Mouse (Mus musculus): ENCODE data around the gene Nr1d1. TPM values are rescaled to one million over a fixed set of nuclear protein-coding genes. Genes with fewer than 3 reads are reported as not detected.

The Nr1d1 gene
- 1.2 and 1.5 TPM in 2 replicates for polyA plus RNA-seq (2016; fragmentation: Nextera tagmentation; extraction: Ambion mirVana)

DNA sequence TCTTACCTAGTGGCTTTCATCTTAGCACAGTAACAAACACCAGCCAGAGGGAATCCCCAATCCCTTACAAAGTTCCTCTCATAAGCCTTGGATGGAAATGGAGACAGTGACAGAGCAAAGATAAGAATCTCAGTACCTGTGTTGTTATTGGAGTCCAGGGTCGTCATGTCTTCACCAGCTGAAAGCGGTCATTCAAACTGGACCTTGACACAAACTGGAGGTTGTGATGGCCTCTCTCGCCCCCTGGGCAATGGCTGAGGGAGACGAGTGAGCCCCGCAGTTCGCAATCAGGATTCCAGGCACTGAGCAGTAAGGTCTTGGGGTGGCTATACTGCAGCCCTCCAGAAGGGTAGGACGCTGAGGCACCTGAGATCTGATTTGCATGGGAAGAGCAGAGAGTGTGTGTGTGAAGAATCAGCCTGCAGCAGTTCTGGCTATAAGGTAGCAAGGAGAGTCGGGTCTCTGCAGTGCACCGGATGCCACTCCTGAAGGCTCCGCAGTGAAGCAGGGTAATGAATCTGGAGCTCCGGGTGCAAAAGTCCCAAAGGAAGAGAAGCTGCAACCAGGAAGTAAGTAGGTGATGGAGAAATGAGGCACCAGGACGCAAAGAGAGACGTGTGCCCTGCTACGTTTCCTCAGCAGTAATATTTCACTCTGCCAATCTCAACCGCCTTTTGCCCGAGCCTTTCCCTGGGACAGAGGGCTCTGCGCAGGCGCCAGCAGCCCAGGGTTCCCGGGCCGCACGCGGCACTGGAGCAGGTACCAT, at the start of gene Nr1d1:
Gene Nr1d1, minus strand, starts transcription at position 752 of the 766 bp plus-strand sequence.
- DNase-seq (ENCODE audit: low spot score): no peak
- peaks cover 61% of the 10 kb centered on the region for H3K4me1 ChIP-seq
- H3K27me3 ChIP-seq (ENCODE audit: low read depth, poor library complexity, severe bottlenecking): no peaks in the 10 kb centered on the region
- 1% methylated on average over 22 of the region's 22 CpGs for WGBS
- no peaks in the 10 kb centered on the region for H3K9me3 ChIP-seq (replicated peaks)
- peaks cover 11% of the 10 kb centered on the region for H3K36me3 ChIP-seq
- peak within 1 kb of the TSS; percentile 87 for H3K27ac ChIP-seq
- peak within 1 kb of the TSS; percentile 55 for H3K4me3 ChIP-seq

DNA sequence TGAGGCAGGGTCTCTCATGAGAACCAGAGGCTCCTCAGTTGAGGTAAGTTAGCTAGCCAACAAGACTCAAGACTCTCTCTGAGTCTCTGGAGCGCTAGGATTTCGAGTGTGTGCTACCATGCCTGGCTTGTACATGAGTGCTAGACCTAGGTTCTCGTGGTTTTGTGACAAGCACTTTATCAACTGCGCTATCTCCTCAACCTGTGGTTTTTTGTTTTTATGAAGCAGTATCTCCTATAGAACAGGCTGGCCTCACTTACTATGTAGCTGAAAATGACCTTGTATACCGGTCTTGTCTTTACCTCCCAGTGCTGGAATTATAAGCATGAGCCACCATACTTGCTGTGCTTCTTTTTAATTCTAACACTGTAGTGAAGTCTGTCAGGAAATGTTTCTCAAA, 45.8 kb upstream of the Nr1d1 start:
- DNase-seq (ENCODE audit: low spot score): no peak
- no peaks in the 10 kb centered on the region for H3K9me3 ChIP-seq (replicated peaks)
- no peaks in the 10 kb centered on the region for H3K4me1 ChIP-seq
- H3K36me3 ChIP-seq: peaks cover 100% of the 10 kb centered on the region
- WGBS: 99% methylated on average over 5 of the region's 5 CpGs
- H3K4me3 ChIP-seq: no peak overlapping the region
- H3K27ac ChIP-seq: no peak overlapping the region
- no peaks in the 10 kb centered on the region for H3K27me3 ChIP-seq (ENCODE audit: low read depth, poor library complexity, severe bottlenecking)

DNA sequence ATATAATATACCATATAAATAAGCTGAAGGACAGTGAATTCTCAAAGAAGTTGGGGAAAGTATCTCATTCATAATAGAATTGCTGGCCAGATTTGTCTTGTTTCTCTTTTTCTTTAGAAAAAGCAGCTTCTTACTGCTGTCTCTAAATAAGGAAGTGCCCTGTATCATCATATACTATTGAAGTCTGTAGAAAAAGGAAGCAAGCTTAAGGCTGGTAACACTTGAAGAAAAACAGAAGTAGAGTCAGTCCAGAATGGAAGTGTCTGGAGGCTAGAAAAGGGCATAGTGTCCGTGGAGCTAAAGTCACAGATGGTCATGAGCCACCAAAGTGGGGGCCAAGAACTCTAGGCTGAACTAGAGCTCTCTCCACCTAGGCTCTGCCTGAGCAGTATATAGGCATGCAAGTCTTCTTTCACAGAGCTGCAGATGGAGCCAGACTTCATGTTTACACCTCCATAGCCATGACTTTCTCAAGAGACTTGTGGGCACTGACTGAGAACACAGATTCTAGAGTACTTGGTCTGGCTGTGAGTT, 41.6 kb upstream of the Nr1d1 start:
- WGBS: 95% methylated on average over 1 of the region's 1 CpGs
- no peak overlapping the region for H3K4me3 ChIP-seq
- DNase-seq (ENCODE audit: low spot score): no peak
- no peaks in the 10 kb centered on the region for H3K9me3 ChIP-seq (replicated peaks)
- no peaks in the 10 kb centered on the region for H3K4me1 ChIP-seq
- no peaks in the 10 kb centered on the region for H3K27me3 ChIP-seq (ENCODE audit: low read depth, poor library complexity, severe bottlenecking)
- H3K27ac ChIP-seq: no peak overlapping the region
- peaks cover 98% of the 10 kb centered on the region for H3K36me3 ChIP-seq

DNA sequence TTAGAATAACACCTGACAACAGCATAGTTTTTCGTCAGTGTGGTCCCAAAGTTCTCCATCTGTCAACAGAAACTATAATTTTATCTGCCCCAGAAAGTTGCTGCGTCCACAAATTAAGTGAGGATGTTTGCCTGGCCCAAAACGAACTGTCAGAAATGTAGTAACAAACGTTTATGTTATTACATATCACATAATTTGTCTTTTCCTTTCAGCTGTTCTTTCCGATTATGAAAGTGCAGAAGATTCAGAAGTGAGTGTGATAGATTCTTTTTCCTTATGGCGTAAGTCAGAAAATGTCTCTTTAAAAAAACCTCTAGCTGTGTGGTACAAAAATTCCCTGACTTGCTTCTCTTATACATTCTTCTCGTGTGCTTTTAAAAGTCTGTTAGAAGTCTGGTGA, 35.6 kb upstream of the Nr1d1 start:
- no peak for DNase-seq (ENCODE audit: low spot score)
- peaks cover 77% of the 10 kb centered on the region for H3K36me3 ChIP-seq
- peak overlapping the region; percentile 97 for H3K27ac ChIP-seq
- peaks cover 25% of the 10 kb centered on the region for H3K4me1 ChIP-seq
- no peaks in the 10 kb centered on the region for H3K9me3 ChIP-seq (replicated peaks)
- peak overlapping the region; percentile 93 for H3K4me3 ChIP-seq
- WGBS: 68% methylated on average over 7 of the region's 7 CpGs
- H3K27me3 ChIP-seq (ENCODE audit: low read depth, poor library complexity, severe bottlenecking): no peaks in the 10 kb centered on the region

DNA sequence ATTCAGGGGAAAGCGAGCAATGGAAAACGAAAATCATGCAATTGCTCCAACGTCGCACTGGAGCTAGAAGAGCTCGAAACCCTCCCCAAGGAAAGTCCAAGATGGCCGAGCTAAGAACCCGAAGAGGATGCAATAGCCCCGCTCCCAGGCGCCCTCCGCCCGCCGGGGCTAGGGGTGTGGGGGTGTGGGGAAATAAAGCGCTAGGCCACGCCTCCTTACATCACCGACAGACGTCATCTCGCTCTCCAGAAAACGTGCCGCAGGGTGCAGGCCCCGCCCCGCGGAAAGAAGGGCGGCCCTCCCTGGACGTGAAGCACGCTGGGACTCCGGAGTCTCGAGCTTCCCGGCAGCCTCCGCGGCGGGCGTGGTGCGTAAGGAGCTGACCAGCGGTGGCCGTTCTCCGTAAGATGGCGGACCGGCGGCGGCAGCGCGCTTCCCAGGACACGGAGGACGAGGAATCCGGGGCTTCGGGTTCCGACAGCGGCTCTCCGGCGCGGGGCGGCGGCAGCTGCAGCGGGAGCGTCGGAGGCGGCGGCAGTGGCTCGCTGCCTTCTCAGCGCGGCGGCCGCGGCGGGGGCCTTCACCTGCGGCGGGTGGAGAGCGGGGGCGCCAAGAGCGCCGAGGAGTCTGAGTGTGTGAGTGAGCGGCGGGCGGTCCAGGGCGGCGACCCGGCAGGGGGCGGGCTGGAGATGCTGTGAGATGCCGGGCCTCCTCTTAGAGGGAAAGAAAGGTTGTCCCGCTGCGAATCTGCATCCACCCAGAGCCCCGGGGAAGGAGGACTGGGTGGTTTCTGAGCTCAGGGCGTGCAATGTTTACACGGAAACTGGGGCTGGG, 34.5 kb upstream of the Nr1d1 start:
- peak overlapping the region; percentile 97 for H3K27ac ChIP-seq
- H3K9me3 ChIP-seq (replicated peaks): no peaks in the 10 kb centered on the region
- WGBS: under 1% methylated on average over 84 of the region's 84 CpGs
- H3K36me3 ChIP-seq: peaks cover 77% of the 10 kb centered on the region
- peak overlapping the region; percentile 93 for H3K4me3 ChIP-seq
- no peaks in the 10 kb centered on the region for H3K27me3 ChIP-seq (ENCODE audit: low read depth, poor library complexity, severe bottlenecking)
- DNase-seq (ENCODE audit: low spot score): peak; percentile 98
- H3K4me1 ChIP-seq: peaks cover 25% of the 10 kb centered on the region

GRCm38 (mm10) chr11:98808417-98808816, 33.3 kb upstream of the Nr1d1 start:
- Histone ChIP-seq H3K9me3 (replicated peaks) (no peaks in the 10 kb centered on the region), H3K27ac (no peak overlapping the region), H3K4me1 (peaks cover 25% of the 10 kb centered on the region), H3K27me3 (ENCODE audit: low read depth, poor library complexity, severe bottlenecking) (no peaks in the 10 kb centered on the region), H3K4me3 (peak overlapping the region; percentile 93; the same call in 1 of the 2 replicates), H3K36me3 (peaks cover 77% of the 10 kb centered on the region)
- DNase-seq (ENCODE audit: low spot score): no peak
- 85% methylated on average over 2 of the region's 2 CpGs for WGBS

- H3K27ac ChIP-seq: no peak within 1 kb of the TSS
- no peak within 1 kb of the TSS for H3K4me3 ChIP-seq
- H3K27me3 ChIP-seq (ENCODE audit: low read depth, poor library complexity, severe bottlenecking): no peaks in the 10 kb centered on the region
- peaks cover 10% of the 10 kb centered on the region for H3K4me1 ChIP-seq
- peaks cover 89% of the 10 kb centered on the region for H3K36me3 ChIP-seq
- WGBS: 89% methylated on average over 5 of the region's 5 CpGs
- no peak for DNase-seq (ENCODE audit: low spot score)
- H3K9me3 ChIP-seq (replicated peaks): no peaks in the 10 kb centered on the region
Measured at GRCm38 (mm10) chr11:98804605-98805004, 29.5 kb upstream of the Nr1d1 start, which contains the start of gene Casc3. Gene Casc3 (plus strand): TSS chr11:98804905.

GRCm38 (mm10) chr11:98797909-98798308, 22.8 kb upstream of the Nr1d1 start:
- Histone ChIP-seq H3K4me3 (peak overlapping the region; percentile 97), H3K27ac (no peak overlapping the region), H3K4me1 (peaks cover 47% of the 10 kb centered on the region), H3K36me3 (peaks cover 56% of the 10 kb centered on the region), H3K27me3 (ENCODE audit: low read depth, poor library complexity, severe bottlenecking) (no peaks in the 10 kb centered on the region), H3K9me3 (replicated peaks) (no peaks in the 10 kb centered on the region)
- DNase-seq (ENCODE audit: low spot score): no peak
- WGBS: 75% methylated on average over 4 of the region's 4 CpGs

DNA sequence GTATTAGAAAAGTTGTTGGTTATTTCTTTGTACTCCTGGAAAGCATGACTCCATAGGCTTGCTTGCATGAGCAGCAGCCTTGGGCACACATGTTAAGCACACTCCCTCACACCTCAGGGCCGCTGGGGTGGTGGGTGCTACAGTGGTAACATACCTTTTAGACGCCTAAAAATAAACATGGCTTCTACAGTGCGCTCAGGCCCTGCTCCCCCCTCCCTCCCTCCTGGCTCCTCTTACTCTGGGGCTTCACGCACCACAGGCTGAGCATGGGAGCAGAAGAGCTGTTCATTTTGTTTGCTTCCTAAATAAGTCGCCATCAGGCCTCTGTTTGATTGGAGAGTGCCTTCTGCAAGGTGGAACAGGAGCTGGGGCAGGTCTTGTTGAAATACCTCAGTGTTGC, 22.2 kb upstream of the Nr1d1 start:
- peaks cover 50% of the 10 kb centered on the region for H3K36me3 ChIP-seq
- H3K27ac ChIP-seq: peak overlapping the region; percentile 99; the same call in 1 of the 2 replicates
- peaks cover 50% of the 10 kb centered on the region for H3K4me1 ChIP-seq
- no peaks in the 10 kb centered on the region for H3K9me3 ChIP-seq (replicated peaks)
- no peaks in the 10 kb centered on the region for H3K27me3 ChIP-seq (ENCODE audit: low read depth, poor library complexity, severe bottlenecking)
- WGBS: 24% methylated on average over 5 of the region's 5 CpGs
- peak overlapping the region; percentile 97 for H3K4me3 ChIP-seq
- no peak for DNase-seq (ENCODE audit: low spot score)

DNA sequence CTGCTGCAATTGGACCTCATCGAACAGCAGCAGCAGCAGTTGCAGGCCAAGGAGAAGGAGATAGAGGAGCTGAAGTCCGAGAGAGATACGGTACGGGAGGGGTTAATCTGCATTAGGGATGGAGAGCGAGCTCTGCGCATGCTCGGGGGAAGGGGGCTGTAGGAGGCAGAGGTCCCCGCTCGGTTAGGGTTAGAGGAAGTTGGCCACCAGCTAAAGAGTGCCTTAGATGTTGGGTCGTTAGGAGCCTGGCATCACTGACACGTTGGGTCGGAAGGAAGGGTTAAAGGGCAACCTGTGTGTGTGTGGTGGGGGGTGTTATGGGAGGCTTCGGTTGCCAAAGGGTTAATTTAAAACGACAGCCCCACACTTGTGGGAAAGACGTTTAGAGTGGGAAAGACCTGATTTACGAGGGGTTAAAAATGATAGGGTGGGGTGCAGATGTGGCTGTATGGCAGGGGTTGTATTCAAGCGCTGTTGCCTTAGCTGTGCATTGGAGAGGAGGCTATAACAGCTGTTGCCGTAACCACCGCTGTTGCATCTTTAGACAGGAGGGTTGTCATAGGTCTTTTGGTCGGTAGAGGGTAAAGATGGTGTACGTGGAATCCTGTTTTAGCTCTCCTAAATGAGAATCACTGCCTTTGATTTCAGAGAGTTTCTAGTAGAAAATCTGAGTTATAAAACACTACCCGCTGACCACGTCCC, 21.5 kb upstream of the Nr1d1 start:
- Histone ChIP-seq H3K4me3 (peak overlapping the region; percentile 97), H3K27ac (peak overlapping the region; percentile 99), H3K4me1 (peaks cover 52% of the 10 kb centered on the region), H3K27me3 (ENCODE audit: low read depth, poor library complexity, severe bottlenecking) (no peaks in the 10 kb centered on the region), H3K9me3 (replicated peaks) (no peaks in the 10 kb centered on the region), H3K36me3 (peaks cover 44% of the 10 kb centered on the region)
- peak; percentile 88 for DNase-seq (ENCODE audit: low spot score)
- 5% methylated on average over 23 of the region's 23 CpGs for WGBS

GRCm38 (mm10) chr11:98795714-98796514, 20.8 kb upstream of the Nr1d1 start:
- Histone ChIP-seq H3K4me3 (peak overlapping the region; percentile 97), H3K36me3 (peaks cover 36% of the 10 kb centered on the region), H3K27ac (peak overlapping the region; percentile 99), H3K27me3 (ENCODE audit: low read depth, poor library complexity, severe bottlenecking) (no peaks in the 10 kb centered on the region), H3K4me1 (peaks cover 53% of the 10 kb centered on the region), H3K9me3 (replicated peaks) (no peaks in the 10 kb centered on the region)
- WGBS: under 1% methylated on average over 66 of the region's 74 CpGs
- no peak for DNase-seq (ENCODE audit: low spot score)

All from limb, embryonic 10.5 days (tissue).